Mouse (Mus musculus) CH12F3 (cell line): ENCODE measurements at regions not wholly inside any gene's neighbourhood (a gene's known extent, or its start where the extent isn't known, plus 50 kb on each side); places are given as distances from the start of the nearest gene placed in this dataset.

Source experiments
- in situ Hi-C: fragments of 300-500 bp; cut with MboI; formaldehyde crosslinking; loops from 2 replicates; pipeline ENCODE4 v1.14.3; 2020; ENCODE audit warnings: low sequenced_read_pairs

DNA sequence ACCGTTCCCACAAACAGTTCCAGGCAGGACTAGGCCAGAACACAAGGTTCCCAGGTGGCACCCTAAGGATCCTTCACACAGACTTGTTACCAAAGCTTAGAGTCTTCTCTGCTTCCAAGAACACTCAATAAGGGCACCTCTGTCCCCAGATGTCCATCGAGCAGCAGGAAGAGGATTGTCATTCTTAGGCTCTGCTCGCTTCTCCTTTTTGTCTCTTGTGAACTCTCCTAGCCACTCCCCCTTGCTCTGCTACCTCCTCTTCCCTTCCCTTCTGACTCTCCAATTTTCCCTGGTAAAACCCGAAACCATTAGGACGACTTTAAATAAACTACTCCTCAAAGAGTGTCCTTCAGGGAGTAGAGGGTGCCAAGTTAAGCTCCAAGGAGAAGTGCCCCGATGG lies 124.4 kb upstream of the Pja1 start:
- in situ Hi-C loops: no loop called here

DNA sequence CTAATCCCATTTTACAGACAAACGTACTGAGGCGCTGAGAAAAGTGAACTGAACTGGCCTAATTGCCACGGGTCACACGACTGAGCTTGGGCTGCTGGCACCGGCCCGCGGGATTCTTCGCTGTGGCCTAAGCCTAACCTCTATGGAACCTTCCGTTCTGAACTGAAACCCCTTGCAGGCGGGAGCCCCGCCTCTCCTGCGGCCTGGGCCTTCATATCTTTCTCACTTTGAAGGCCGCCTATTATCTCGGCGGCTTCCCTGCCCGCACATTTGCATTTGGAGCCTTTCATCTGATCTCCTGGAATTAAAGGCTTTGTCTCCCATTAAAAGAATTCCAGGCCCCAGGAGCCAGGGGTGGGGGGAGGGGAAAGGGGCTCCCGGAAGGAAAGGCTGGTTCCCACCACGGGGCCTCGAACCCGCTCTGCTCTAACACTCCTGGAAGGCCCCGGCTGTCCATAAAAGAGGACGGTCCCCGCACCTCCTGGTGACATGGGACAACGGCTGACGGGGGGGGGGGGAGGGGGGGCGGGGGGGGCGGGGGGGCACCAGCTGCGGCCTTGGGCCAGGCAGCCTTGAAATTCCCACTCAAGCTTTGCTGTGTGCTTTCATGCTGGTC lies 122.9 kb upstream of the Pja1 start:
- in situ Hi-C loops: no loop called here

DNA sequence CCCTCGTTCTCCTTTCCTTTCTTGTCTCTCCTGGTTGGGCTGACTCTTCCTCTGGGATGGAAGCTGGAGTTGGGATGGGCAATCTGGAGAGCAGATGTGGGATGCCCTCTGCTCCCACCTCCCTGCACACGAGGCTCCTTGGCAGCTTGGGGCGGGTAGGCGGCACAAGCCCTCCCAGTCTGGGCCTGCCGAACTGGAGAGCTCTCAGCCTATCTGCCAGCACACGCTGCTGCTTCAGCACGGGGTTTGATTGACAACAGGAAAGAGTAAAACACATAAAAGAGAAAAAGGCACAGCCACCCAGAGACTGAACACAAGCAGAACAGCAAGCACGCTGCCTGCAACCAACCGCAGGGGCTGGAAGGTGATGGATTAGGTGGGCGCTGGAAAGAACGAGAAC lies 121.9 kb upstream of the Pja1 start:
- in situ Hi-C loops: no loop called here

DNA sequence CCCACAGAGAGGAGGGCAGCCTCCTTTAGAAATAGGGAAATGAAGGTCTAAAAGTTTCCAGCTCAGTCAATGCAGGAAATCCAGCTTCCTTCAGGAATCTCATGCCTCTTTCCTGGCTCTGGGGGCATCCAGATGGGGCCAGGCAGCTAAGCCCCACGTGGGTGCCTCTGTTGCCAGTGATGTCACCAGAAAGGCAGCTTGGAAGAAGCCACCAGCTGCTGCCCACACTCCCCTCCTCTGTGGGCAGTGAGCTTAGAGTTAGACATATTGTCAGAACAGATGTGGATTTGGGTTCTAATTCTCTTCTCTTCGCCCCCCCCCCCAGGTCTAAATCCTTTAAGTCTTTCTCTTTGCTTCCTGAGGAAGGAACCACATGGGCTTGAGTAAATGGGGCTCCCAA lies 116.2 kb upstream of the Pja1 start:
- in situ Hi-C loops: no loop called here

DNA sequence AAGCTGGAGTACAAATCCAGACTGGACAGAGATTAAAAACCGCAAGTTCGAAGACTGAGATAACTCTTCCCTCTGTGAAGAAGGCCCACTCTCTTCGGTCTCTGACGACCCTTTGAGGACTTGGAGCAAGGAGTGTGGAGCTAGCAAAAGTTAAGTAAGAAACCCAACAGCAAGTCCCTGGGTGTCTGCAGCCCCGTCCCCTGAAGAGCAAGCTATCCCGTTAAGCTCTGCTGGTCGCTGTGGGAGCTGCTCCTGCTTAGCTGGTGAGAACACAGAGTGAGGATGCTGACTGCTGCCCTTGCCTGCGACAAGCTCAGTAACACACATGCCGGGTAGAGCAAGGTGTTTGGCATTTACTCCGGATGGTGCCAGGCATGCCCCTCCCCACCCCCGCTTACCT lies 115.2 kb upstream of the Pja1 start:
- in situ Hi-C loops: no loop called here

DNA sequence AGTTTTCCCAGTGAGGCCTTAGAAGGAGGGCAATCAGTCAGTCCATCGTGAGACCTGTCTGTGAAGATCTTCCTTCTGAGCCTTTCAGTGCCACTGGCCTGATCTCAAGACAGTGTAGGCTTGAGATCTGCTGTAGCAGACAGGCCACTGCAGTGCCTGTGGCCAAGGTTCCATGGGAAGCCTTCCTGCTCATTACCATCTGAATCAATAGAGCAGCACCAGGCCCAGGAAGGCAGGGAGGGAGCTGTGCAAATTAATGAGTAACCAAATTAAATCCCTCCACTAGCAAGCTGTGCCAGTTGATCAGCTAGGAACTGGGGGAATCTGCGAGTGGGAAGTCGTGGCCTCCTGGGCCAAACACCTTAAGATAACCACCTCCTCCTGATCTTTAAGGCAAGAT lies 114.6 kb upstream of the Pja1 start:
- in situ Hi-C loops: no loop called here

DNA sequence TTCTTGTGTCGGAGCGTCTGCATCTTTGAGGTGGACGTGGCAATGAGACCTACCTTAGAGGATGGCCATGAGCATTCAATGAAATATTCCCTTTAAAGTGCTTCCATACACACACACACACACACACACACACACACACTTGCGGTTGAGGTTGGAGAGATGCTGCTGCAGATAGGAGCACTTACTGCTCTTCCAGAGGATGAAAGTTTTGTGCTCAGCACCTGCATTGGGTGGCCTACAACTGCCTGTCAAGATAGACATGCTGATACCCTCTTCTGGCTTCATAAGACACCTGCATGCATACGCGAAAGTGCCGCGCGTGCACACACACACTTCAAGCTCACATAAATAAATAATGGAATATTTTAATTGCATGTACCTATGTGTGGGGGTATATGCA lies 111.5 kb upstream of the Pja1 start:
- in situ Hi-C loops: no loop called here

DNA sequence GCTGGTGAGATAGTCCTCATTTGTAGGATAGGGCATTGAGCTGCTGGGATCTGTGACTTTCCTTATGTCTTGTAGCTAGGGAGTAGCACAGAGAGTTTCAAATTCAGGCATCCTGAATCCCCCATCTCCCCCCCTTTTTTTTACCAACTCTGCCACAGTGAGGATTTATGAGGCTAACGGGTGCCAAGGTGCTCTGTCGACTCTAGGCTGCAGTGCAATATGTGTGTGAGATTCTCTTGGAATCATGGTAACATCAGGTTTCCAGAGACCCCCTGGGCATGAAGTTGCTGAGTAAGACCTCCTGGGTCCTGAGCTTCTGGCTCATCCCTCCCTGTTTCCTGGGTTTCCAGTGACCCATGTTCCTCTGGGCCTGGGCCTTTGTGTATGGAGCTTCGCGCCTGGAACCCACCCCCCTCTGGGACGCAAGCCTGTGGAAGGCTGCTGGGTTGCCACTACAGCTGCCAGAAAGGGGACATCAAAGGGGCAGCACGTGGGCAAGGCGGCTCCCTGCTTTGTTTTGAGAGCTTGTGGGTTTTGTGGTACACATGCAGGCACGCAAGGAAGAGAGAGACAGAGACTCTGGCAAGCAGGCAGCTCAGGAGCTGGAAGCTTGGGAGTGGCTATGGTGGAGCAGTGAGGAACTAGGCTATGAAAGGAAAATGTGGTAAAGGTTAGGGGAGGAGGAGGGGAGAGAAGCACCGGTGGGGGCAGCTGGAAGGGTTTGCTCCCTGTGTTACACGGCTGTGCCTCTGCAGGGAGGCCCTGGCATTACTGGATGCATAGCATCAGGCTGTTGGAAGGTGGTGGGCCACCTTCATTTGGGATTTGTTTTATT lies 110.8 kb upstream of the Pja1 start:
- in situ Hi-C loops: no loop called here

DNA sequence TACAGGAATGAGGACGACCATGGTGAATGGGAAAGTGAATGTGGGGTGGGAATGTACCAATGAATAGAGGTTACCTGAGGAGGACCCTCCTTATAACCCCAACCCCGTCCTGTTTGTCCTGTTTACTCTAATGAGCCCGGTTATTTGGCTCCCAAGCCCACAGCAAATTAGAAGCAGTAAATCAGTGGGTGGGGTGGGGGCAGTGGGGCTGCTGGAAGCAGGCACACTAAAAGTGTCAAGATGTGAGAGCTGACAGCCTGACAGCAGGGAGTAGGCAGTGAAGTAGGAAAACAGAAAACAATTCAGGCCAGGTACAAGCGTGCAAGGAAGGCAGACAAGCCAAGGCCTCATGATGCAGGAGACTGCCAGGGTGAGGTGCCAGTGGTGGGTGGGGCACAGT lies 108.1 kb upstream of the Pja1 start:
- in situ Hi-C loops: no loop called here

DNA sequence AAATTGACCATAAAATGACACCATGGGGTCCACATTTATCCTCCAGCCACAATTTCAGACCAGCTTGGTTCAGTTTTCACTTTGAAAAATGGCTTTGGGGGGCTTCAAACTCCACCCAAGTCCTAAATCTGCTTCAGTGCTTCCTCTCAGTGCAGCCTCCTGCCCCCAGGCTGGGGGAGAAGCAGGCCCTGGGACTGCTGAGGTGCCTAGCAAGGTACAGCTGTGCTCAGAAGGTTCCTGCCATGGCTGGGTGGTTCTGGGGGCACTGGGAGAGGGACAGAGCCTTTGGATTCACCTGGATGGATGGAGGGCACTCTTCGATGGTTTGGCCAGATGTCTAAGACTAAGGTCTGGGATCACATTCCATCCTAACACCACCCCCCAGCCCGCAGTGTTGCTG lies 107.7 kb upstream of the Pja1 start:
- in situ Hi-C loops: no loop called here

DNA sequence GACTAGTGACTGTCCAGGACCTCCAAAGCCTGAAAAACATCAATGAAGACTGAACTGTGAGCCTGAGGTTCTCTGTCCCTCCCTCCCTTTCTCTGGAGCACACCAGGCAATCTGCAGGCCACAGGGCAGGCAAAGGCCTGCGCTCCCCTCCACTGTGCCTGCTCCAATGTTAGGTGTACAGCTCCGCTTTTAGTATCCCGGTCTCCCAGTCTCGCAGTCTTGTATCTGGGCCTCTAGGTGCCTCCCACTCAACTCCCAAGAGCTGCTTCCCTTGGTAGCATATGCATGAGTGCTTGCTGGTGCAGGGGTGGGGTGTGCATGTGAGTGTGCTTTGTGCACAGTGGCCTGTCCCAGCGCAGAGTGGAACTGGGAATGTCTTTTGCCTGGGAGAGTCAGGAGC lies 104.0 kb upstream of the Pja1 start:
- in situ Hi-C loops: no loop called here

DNA sequence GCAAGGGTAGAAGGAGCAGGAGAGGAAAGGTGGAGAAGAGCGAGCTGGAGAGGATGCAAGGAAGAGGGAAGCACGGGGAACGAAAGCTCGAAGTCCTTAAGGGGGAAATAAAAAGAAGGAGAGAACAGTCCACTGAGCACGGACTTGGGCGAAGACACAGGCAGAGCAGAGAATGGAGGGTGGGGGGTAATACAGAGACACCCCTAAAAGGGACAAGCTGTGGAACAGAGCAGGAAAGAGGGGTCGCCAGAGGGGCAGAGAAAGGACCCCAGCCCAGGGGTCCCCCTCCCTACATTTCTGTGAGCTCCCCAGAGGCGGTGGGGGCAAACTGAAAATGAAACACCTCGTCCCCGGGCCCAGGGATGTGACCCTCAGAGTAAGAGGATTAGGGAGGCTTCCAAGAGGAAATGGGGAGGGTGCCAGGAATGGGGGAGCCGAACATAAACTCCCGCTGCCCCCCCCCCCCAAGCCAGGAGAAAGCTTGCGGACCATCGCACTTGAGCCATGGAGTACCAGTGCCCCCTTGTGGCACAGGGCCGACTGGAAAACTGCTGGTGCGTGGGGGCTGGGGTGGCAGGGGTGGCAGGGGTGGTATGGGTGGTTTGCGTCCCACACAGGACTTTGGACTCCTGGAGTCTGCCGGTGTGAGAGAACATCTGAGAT lies 103.5 kb upstream of the Pja1 start:
- in situ Hi-C loops: no loop called here

DNA sequence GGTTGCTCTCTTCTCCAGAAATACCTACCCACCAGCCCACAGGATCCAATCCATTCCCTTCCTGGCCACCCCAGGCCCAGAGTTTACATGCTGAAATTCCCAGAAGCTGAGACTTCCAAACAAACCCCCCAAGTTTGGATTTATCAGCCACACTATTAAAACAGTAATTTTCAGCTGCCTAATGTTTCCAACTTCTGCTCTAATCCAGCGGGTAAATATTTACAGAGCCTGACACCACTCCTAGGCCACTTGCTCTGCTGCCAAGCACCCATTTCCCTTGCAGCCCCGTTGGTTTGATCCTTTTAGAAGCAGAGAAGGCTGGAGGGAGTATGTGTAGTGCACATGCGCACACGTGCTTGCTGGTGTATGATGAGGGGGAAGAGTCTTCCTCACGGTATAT lies 99.1 kb upstream of the Pja1 start:
- in situ Hi-C loops: no loop called here

DNA sequence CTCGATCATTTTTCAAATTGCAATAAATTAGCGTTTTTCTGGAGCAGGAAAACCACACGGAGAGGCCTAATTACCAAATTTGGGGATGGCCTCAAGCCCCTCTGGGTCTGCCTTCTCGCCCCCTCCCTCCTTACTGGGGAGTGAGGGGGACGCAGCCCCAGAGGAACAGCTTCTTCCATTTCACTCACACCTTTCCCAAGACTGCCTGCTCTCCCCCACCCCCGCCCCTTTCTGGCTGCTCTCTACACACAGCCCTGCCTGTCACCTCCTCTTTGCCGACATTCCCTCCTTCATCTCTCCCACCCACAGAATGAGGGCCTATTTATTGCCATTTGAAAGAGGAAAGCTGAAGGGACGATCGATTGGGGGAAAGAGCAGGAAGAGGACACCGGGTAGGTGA lies 97.2 kb upstream of the Pja1 start:
- in situ Hi-C loops: no loop called here

DNA sequence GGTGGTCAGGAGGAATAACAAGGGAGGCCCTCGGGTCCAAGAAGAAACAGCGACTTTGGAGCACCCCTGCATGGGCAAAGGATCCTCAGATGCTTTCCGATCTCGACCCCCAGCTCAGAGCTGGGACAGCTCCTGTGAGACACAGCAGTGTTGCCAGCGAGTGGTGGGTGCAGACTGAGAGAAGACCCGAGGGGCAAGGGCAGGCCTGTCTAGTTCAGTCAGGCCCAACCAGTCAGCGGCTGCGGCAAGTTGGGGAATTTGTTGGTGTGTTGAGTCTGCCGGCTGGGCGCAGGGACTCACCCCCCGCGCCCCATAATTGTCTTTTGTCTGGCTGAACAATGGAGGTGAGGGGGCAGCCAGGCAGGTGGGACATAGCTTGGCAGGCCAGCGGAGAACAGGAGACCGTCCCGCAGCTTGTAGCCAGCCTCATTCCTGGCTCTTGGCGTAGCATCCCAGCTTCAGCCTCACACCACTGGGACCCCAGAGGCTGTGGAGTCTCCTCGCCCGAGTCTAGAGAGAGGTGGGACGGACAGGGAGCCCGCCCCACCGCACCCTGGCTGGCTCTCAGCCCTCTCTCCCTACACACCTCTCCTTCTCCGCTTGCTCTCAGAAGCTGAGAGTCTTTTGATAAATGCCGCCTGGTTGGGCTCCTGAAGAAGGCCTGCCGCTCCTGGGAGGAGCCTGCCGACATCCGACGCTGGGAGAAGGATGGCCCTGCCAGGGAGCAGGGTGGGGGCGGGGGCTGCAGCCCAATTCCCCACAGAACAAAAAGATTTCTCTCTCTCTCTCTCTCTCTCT lies 96.5 kb upstream of the Pja1 start:
- in situ Hi-C loops: no loop called here

DNA sequence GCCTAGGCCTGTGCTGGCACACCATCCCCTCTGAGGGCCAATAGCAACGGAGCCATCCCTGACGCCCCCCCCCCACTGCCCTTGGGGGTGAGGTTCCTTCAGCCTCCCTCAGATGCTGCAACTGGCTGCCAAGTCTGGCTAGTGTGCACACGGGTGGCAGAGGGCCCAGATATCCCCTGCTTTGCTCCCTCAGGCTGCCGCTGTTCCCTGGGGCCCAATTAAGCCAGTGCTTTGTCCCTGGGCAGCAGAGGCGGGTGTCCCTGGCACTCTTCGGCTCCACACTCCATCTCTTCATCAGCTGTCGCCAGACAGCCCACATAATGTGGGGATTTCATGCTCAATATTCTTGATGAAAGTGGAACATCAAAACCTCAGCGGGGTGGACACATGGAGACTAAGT lies 90.9 kb upstream of the Pja1 start:
- in situ Hi-C loops: no loop called here

DNA sequence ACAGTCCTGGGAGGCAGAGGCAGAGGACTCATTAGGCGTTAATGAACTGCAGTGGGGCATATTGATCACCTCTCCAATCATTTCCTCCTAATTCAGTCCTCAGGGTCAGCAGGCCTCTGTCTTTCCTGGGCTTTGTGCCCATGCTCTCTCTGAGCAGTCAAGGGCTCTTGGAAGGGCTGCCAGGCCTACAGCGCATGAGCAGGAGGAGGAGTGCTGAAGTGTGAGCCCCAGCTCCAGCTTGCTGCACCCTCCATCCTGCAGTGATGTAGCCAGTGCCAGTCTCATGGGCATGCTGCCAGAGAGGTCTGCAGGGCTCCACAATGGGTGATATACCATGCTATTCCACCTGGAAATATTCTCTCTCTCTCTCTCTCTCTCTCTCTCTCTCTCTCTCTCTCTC lies 89.6 kb upstream of the Pja1 start:
- in situ Hi-C loops: no loop called here

DNA sequence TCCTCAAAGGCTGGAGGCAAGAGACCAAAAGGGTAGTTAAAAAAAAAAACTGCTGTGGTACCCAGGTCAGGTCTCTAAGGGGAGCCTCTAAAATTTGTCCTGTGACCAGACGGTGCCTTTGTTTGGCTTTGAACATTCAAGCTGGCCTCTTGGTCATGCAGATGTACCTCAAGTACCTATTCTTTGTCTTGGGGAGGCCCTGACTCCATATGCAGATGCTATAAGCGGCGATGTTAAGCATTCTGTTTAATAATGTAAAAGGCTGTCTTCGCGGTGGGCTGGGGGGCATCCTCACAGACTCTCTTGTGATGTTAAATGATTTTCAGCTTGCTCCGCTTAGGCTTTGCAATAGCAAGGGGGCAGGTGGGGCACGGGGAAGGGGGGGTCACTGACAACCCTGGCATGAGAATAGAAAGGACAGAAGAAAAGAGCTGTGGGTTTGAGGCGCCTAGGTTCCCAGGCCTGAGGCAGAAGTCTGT lies 85.8 kb upstream of the Pja1 start:
- in situ Hi-C loops: no loop called here

DNA sequence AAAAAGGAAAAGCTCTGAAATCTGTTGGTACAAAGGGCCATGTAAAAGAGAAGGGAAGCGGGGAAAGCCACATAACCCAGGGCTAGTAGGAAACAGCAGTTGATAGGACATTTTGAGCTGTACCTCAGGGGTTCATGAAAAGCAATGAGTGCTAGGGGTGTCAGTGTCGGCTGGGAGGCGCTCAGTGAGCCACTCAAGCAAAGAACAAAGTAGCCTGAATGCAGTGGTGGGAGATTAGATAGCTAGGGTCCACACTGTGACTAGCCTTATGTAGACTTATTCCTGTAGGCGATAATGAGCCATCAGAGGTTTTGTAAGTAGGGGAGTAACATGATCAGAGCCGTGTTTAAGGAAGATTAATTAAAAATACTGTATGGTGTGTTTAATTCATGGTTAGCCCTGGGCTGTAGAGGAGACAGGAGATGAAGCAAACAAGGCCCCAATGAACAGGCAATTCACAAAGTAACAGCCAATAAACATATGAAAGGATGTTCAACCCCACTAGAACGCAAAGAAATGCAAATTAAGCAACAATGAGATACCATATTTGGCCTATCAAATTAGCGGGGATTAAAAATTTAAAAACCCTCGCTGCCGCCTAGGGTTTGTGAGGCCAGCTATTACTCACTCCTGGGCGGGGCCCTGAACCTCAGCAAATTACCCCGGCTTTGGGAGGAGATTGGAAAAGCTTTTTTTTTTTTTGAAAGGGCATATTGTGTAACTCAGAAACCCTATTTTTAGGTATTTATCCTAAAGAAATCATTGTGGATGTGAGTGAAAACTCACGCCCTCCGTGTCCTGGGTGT lies 85.1 kb upstream of the Pja1 start:
- in situ Hi-C loops: no loop called here

DNA sequence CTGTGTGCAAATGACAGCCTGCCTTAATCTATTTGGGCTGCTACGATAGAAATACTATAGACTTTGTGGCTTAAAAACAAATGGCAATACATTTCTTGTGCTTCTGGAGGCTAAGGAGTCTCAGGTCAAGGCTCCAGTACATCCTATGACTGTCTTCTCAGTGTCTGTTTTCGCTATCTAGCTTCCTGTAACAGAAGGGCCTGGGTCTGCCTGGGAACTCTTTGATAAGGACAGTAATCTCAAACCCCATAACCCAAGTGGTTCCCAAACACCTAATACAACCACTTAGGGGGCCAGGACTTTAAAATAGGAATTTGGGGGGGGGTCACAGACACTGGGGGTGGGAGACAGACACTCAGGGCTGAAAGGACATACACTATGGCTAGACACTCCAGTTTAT lies 81.7 kb upstream of the Pja1 start:
- in situ Hi-C loops: no loop called here
